Mouse (Mus musculus): Measurements from ENCODE around the gene Tcaf2.

Tcaf2 gene

DNA sequence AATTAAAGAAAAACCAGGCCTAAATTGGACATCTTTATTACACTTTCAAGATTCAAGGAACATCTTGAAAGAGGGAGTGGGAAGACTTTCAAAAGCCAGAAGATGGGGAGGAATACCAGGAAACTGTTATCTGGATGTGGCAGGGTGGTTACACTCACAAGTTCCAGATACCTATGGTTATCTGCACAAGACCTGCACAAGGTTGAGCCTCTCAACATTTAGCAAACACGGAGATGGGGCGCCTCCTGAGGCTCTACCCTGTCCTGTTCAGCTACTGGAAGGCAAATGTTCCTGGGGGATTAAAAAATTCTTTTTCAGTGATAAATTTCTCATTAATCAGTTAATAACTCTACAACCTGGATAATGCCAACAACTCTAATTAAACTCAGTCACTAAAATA lies 67.6 kb downstream of the Tcaf2 start:
- DNase-seq (ENCODE audit: low read depth in 2 of 2, low spot score in 2 of 2), result no peak

Measured in CD8-positive naive resting alpha-beta T cell, adult 2 months (primary cell).